Comparison of ENCODE assay signal across 12 mouse cellular contexts in the genomic region with DNA sequence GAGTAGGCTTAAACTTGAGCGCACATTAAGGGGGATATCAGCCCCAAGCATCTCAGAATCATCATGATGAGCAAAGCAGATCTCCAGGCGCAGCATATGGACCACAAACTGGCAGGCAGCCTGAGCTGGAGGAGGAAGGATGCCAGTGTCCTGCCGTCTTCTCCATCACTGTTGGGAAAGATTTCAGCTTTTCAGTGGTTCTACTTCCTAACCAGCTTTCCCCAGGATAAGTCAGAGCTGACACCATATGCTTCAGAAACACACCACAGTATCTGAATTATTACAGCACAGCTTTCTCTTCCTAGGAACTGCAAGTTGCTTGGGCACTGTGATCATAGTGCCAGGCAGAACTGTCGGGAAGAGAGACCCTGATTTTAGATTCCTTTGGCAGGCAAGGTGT.
A peak's percentile ranks its signal among the peaks of the same experiment; 100 is the strongest.
DNase-seq lines count a peak whose midpoint lies in the region; ATAC-seq and TF ChIP-seq lines count a peak whose summit lies in the region.
"Had no signal": no experiment of that assay in that cellular context is flagged by ENCODE, and none has a peak within 500 bp of the region (broad histone marks: within the 10 kb centered on the region; RNA-seq: fewer than 3 reads in every experiment).

No protein-coding gene starts in this region.

- H3K4me1 ChIP-seq in forebrain, embryonic 14.5 days (ENCODE audit: control insufficient read depth, insufficient read depth, low read length), result no peaks in the 10 kb centered on the region
- no peaks in the 10 kb centered on the region for H3K4me1 ChIP-seq in forebrain, embryonic 12.5 days
- no peaks in the 10 kb centered on the region for H3K4me1 ChIP-seq in stomach, postnatal 0 days (replicated peaks; ENCODE audit: control insufficient read depth, insufficient read depth)
- H3K4me1 ChIP-seq in midbrain, embryonic 13.5 days (replicated peaks), result no peaks in the 10 kb centered on the region
- H3K4me1 ChIP-seq: embryonic facial prominence, embryonic 10.5 days; limb, embryonic 12.5 days had no signal

- H3K4me2 ChIP-seq in forebrain, embryonic 14.5 days (ENCODE audit: low read length), result no peak overlapping the region
- H3K4me2 ChIP-seq in forebrain, embryonic 12.5 days, result no peak overlapping the region
- H3K4me2 ChIP-seq in stomach, postnatal 0 days (replicated peaks; ENCODE audit: low read depth), result no peak overlapping the region
- H3K4me2 ChIP-seq in midbrain, embryonic 13.5 days (replicated peaks), result no peak overlapping the region
- H3K4me2 ChIP-seq: limb, embryonic 12.5 days had no signal

- no peak overlapping the region for H3K27ac ChIP-seq in forebrain, embryonic 14.5 days (ENCODE audit: low read depth, low read length)
- no peak overlapping the region for H3K27ac ChIP-seq in forebrain, embryonic 12.5 days
- H3K27ac ChIP-seq in stomach, postnatal 0 days (replicated peaks), result no peak overlapping the region
- no peak overlapping the region for H3K27ac ChIP-seq in midbrain, embryonic 13.5 days
- H3K27ac ChIP-seq: embryonic facial prominence, embryonic 10.5 days; limb, embryonic 12.5 days had no signal

- no peaks in the 10 kb centered on the region for H3K27me3 ChIP-seq in forebrain, embryonic 14.5 days (replicated peaks; ENCODE audit: control insufficient read depth, insufficient read depth, low read length)
- H3K27me3 ChIP-seq in forebrain, embryonic 12.5 days, result no peaks in the 10 kb centered on the region
- no peaks in the 10 kb centered on the region for H3K27me3 ChIP-seq in stomach, postnatal 0 days (ENCODE audit: control insufficient read depth, insufficient read depth, low read length)
- no peaks in the 10 kb centered on the region for H3K27me3 ChIP-seq in midbrain, embryonic 13.5 days
- H3K27me3 ChIP-seq: limb, embryonic 12.5 days had no signal

- no peak overlapping the region for H3K4me3 ChIP-seq in forebrain, embryonic 14.5 days (ENCODE audit: low read depth, low read length)
- H3K4me3 ChIP-seq in forebrain, embryonic 12.5 days (replicated peaks), result no peak overlapping the region
- H3K4me3 ChIP-seq in stomach, postnatal 0 days (ENCODE audit: low read depth, low read length), result no peak overlapping the region
- H3K4me3 ChIP-seq in midbrain, embryonic 13.5 days (replicated peaks), result no peak overlapping the region
- H3K4me3 ChIP-seq: embryonic facial prominence, embryonic 10.5 days; limb, embryonic 12.5 days had no signal

- peak; percentile 52; the same call in 1 of the 2 replicates for ATAC-seq in forebrain, embryonic 14.5 days
- no peak for ATAC-seq in forebrain, embryonic 12.5 days (ENCODE audit: low FRiP score)
- no peak for ATAC-seq in stomach, postnatal 0 days (ENCODE audit: low FRiP score, low TSS enrichment)
- no peak for ATAC-seq in midbrain, embryonic 13.5 days

- H3K36me3 ChIP-seq in forebrain, embryonic 14.5 days (ENCODE audit: control insufficient read depth, insufficient read depth, low read length), result no peaks in the 10 kb centered on the region
- H3K36me3 ChIP-seq in forebrain, embryonic 12.5 days (replicated peaks), result no peaks in the 10 kb centered on the region
- H3K36me3 ChIP-seq in stomach, postnatal 0 days (ENCODE audit: control insufficient read depth, insufficient read depth, low read length), result no peaks in the 10 kb centered on the region
- no peaks in the 10 kb centered on the region for H3K36me3 ChIP-seq in midbrain, embryonic 13.5 days
- H3K36me3 ChIP-seq: embryonic facial prominence, embryonic 10.5 days; limb, embryonic 12.5 days had no signal

- no peak for TF ChIP-seq EP300 in stomach, postnatal 0 days (optimal IDR thresholded peaks at IDR 0.05)

- 79% methylated on average over 4 of the region's 4 CpGs for WGBS in forebrain, embryonic 14.5 days
- WGBS in forebrain, embryonic 12.5 days, result 90% methylated on average over 4 of the region's 4 CpGs
- 78% methylated on average over 4 of the region's 4 CpGs for WGBS in stomach, postnatal 0 days
- WGBS in midbrain, embryonic 13.5 days, result 85% methylated on average over 4 of the region's 4 CpGs

- H3K9me3 ChIP-seq in forebrain, embryonic 14.5 days (replicated peaks; ENCODE audit: control insufficient read depth, low read length), result no peaks in the 10 kb centered on the region
- no peaks in the 10 kb centered on the region for H3K9me3 ChIP-seq in forebrain, embryonic 12.5 days
- no peaks in the 10 kb centered on the region for H3K9me3 ChIP-seq in stomach, postnatal 0 days (ENCODE audit: control insufficient read depth, low read length)
- no peaks in the 10 kb centered on the region for H3K9me3 ChIP-seq in midbrain, embryonic 13.5 days
- H3K9me3 ChIP-seq: embryonic facial prominence, embryonic 10.5 days; limb, embryonic 12.5 days had no signal

- peak; percentile 28 for DNase-seq in forebrain, embryonic 14.5 days (ENCODE audit: low spot score)
- peak; percentile 38 to 68 for DNase-seq in frontal cortex, adult 2 months (ENCODE audit: extremely low spot score in 1 of 2, low spot score in 1 of 2)
- DNase-seq in left cerebral cortex, adult 11 months (ENCODE audit: low spot score), result peak; percentile 14
- DNase-seq in right cerebral cortex, postnatal 36 days (ENCODE audit: low spot score in 2 of 2), result peak; percentile 29 to 43
- DNase-seq in kidney, postnatal 4 days, result no peak
- DNase-seq in stomach, postnatal 0 days (ENCODE audit: low spot score), result no peak
- DNase-seq: adrenal gland, postnatal 10 days; lung, postnatal 10 days had no signal

- TF ChIP-seq CTCF in stomach, postnatal 0 days (IDR thresholded peaks at IDR 0.05; ENCODE audit: low read depth), result no peak

- H3K9ac ChIP-seq in forebrain, embryonic 14.5 days (ENCODE audit: low read length), result no peak overlapping the region
- no peak overlapping the region for H3K9ac ChIP-seq in forebrain, embryonic 12.5 days
- H3K9ac ChIP-seq in stomach, postnatal 0 days (ENCODE audit: low read length), result no peak overlapping the region
- H3K9ac ChIP-seq in midbrain, embryonic 13.5 days (replicated peaks), result no peak overlapping the region
- H3K9ac ChIP-seq: limb, embryonic 12.5 days had no signal

Comparison
In these comparisons a context has a peak if more than half of its experiments do, and no peak if none do; other contexts are left out.
1. DNase-seq: peak in forebrain, embryonic 14.5 days (single experiment), frontal cortex, adult 2 months (2 of 2), left cerebral cortex, adult 11 months (single experiment) and right cerebral cortex, postnatal 36 days (2 of 2); none in kidney, postnatal 4 days (0 of 2) and stomach, postnatal 0 days (single experiment).